Mouse (Mus musculus): ENCODE measurements around the gene Nectin2. TPM values are rescaled to one million over a fixed set of nuclear protein-coding genes. Genes with fewer than 3 reads are reported as not detected.
"Not testable (repeated sequence)": the region's sequence is repeated elsewhere in the genome, so short reads cannot be mapped to it uniquely, and the experiment has no call there.

Nectin2 gene
- polyA plus RNA-seq, 1 experiment from 2014 or later: 89.4 TPM

DNA sequence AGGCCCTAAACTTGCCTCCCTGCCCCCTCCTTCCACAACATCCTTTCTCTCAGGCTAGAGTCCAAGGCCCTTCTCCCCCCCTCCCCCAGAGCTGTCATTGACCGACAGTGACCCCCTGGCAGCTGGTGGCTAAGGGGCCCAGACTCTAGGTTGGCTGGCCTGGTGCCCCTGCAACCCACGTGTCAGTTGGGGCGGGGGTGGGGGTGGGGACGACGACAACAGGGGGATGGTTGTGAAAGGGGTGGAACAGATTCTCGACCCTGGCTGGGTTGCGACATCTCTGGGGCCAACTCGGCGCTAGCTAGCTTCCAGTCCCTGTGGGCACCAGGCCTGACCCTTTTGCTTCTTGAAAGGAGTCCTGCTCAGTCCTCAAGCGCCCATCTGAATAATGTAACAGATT is 56.9 kb downstream of the Nectin2 start:
- H3K36me3 ChIP-seq: peaks cover 17% of the 10 kb centered on the region
- H3K9me3 ChIP-seq: no peaks in the 10 kb centered on the region
- peak overlapping the region; percentile 92 for H3K27ac ChIP-seq (replicated peaks)
- WGBS: 18% methylated on average over 10 of the region's 10 CpGs
- H3K9ac ChIP-seq: 0 out of 2 replicates have a peak overlapping the region, but pooled peaks have one; percentile 42
- peak overlapping the region; percentile 22 for H3K4me2 ChIP-seq
- H3K27me3 ChIP-seq (replicated peaks): no peaks in the 10 kb centered on the region
- peak; percentile 19; the same call in 1 of the 2 replicates for ATAC-seq (ENCODE audit: extremely low read depth, insufficient number of reproducible peaks, low FRiP score, low TSS enrichment)
- peaks cover 58% of the 10 kb centered on the region for H3K4me1 ChIP-seq
- H3K4me3 ChIP-seq: no peak overlapping the region

GRCm38 (mm10) chr7:19691873-19692865 is 58.1 kb downstream of the Nectin2 start, which contains the start of gene Apoc1:
Gene Apoc1, minus strand, starts transcription at chr7:19692660.
- Histone ChIP-seq H3K4me2 (peak within 1 kb of the TSS; percentile 25), H3K36me3 (peaks cover 14% of the 10 kb centered on the region), H3K27ac (replicated peaks) (peak within 1 kb of the TSS; percentile 92), H3K27me3 (replicated peaks) (no peaks in the 10 kb centered on the region), H3K4me3 (0 out of 2 replicates have a peak within 1 kb of the TSS, but pooled peaks have one; percentile 9), H3K4me1 (peaks cover 46% of the 10 kb centered on the region), H3K9ac (peak within 1 kb of the TSS; percentile 42; the same call in 1 of the 2 replicates), H3K9me3 (no peaks in the 10 kb centered on the region)
- 47% methylated on average over 28 of the region's 28 CpGs for WGBS
- no peak for ATAC-seq (ENCODE audit: extremely low read depth, insufficient number of reproducible peaks, low FRiP score, low TSS enrichment)

DNA sequence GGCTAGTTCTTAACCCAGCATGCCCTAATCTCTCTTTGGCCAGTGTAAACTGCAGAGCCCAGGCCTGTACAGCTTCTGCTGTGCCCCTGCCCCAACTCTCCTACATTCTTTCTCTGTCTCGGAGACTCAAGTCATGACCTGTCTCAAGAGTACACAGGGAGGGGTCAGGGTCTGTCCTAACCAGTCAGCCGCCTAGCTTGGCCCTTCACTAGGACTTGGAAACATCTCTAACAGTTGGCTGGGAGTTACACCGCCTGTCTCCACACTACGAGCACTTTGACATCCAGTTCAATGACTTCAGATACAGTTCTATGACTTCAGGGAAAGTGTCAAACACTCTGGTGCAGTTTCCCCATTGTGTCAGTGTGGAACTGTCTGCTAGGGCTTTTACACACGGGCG is 58.8 kb downstream of the Nectin2 start:
- 0 out of 2 replicates have a peak overlapping the region, but pooled peaks have one; percentile 9 for H3K4me3 ChIP-seq
- H3K27me3 ChIP-seq (replicated peaks): no peaks in the 10 kb centered on the region
- H3K36me3 ChIP-seq: peaks cover 6% of the 10 kb centered on the region
- ATAC-seq (ENCODE audit: extremely low read depth, insufficient number of reproducible peaks, low FRiP score, low TSS enrichment): no peak
- no peak overlapping the region for H3K9ac ChIP-seq
- H3K27ac ChIP-seq (replicated peaks): 0 out of 2 replicates have a peak overlapping the region, but pooled peaks have one; percentile 12
- 69% methylated on average over 6 of the region's 6 CpGs for WGBS
- no peaks in the 10 kb centered on the region for H3K9me3 ChIP-seq
- peak overlapping the region; percentile 25 for H3K4me2 ChIP-seq
- peaks cover 46% of the 10 kb centered on the region for H3K4me1 ChIP-seq

GRCm38 (mm10) chr7:19690845-19691244 is 59.4 kb downstream of the Nectin2 start:
- Histone ChIP-seq H3K4me3 (no peak overlapping the region), H3K9ac (no peak overlapping the region), H3K27me3 (replicated peaks) (no peaks in the 10 kb centered on the region), H3K27ac (replicated peaks) (no peak overlapping the region), H3K4me2 (no peak overlapping the region), H3K36me3 (peaks cover 2% of the 10 kb centered on the region; the same call in 1 of the 2 replicates), H3K9me3 (no peaks in the 10 kb centered on the region), H3K4me1 (peaks cover 44% of the 10 kb centered on the region)
- WGBS: 74% methylated on average over 4 of the region's 4 CpGs
- no peak for ATAC-seq (ENCODE audit: extremely low read depth, insufficient number of reproducible peaks, low FRiP score, low TSS enrichment)

DNA sequence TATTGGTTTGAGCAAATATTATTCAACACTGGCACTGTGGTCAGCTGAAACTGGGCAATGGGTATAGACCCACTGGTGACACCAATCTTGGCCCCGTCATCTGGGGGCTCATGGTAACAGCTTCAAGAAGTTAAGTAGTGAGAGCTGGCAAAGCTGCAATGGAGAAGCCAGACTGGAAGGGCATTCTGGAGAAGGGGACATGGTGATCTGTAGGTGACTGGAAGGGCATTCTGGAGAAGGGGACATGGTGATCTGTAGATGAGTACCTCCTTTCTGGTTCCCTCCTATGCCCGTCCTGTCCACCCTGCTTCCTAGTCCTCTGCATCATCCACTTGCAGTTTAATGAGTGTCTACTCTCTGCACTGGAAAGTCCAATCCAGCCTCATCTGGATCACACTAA is 61.7 kb downstream of the Nectin2 start:
- WGBS: 87% methylated on average over 2 of the region's 2 CpGs
- Histone ChIP-seq H3K4me1 (peaks cover 22% of the 10 kb centered on the region), H3K9me3 (no peaks in the 10 kb centered on the region), H3K27me3 (replicated peaks) (no peaks in the 10 kb centered on the region), H3K9ac (no peak overlapping the region), H3K4me2 (no peak overlapping the region), H3K4me3 (no peak overlapping the region), H3K27ac (replicated peaks) (no peak overlapping the region), H3K36me3 (no peaks in the 10 kb centered on the region)
- no peak for ATAC-seq (ENCODE audit: extremely low read depth, insufficient number of reproducible peaks, low FRiP score, low TSS enrichment)

DNA sequence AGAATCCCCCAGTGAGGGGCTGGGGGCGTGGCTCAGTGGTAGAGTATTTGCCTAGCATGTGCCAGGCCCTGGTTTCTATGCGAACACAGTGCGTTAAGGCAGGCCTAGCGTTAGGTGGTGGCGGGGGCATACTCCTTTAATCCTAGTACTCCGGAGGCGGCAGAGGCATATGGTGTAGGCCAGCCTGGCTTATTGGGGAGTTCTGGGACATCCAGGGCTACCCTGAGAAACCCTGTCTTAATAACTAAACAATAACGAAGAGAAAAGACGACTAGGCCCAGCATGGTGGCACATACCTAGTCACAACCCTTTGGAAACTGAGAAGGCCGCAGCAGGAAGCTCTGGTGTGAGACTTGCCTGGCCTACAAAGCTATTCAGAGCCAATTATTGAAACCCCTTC is 62.2 kb downstream of the Nectin2 start:
- Histone ChIP-seq H3K36me3 (no peaks in the 10 kb centered on the region), H3K4me2 (no peak overlapping the region), H3K9ac (no peak overlapping the region), H3K27me3 (replicated peaks) (no peaks in the 10 kb centered on the region), H3K4me3 (no peak overlapping the region), H3K27ac (replicated peaks) (no peak overlapping the region), H3K4me1 (peaks cover 17% of the 10 kb centered on the region), H3K9me3 (no peaks in the 10 kb centered on the region)
- WGBS: 90% methylated on average over 10 of the region's 10 CpGs
- no peak for ATAC-seq (ENCODE audit: extremely low read depth, insufficient number of reproducible peaks, low FRiP score, low TSS enrichment)

DNA sequence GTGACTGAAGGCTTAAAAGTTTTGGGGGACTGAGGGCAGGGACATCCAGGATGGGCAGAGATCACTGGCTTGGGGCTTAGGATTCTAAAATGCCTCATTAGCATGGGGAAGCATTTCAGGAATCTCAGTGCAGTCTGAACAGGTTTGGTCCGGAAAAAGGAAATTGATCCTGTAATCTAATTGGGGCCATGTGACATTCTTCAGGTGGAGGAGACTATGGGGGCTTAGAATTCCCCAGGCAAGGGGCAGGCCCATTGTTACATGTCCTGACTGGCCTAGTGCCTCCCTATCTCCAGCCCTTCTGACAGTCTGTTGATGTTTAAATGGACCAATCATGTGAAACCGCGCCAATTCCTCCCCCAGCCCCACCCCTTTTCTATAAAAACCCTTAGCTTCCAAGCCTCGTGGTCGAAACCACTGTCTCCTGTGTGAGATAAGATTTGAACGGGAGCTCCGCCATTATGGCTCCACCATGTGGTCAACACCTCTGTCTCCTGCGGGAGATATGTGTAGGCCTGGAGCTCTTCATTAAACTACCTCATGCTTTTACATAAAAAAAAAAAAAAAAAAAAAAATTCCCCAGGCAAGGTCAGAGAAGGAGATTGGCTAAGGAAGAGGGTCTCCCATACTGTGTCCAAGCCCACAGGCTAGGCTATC is 63.2 kb downstream of the Nectin2 start:
- H3K27ac ChIP-seq (replicated peaks); H3K4me2 ChIP-seq; H3K4me1 ChIP-seq; H3K4me3 ChIP-seq; H3K9ac ChIP-seq; H3K9me3 ChIP-seq; H3K27me3 ChIP-seq (replicated peaks); ATAC-seq (ENCODE audit: extremely low read depth, insufficient number of reproducible peaks, low FRiP score, low TSS enrichment); H3K36me3 ChIP-seq: not testable (repeated sequence)
- WGBS: 47% methylated on average over 8 of the region's 8 CpGs

DNA sequence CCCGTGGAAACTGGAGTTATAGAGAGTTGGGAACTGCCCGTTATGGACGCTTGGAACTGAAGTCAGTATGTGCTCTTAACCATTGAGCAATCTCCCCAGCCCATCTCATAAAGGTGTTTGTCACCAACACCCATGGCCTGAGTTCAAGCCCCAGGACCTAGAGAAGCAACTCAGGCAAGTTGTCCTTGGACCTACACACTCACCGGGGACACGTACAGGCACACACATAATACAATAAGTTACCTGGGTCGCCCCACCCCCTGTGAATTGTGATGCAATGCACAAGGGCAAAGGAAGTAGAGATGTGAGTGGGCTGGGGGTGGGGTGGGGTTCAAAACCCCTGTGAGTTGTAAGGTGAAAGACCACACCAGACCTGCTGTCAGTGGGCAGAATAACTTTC is 63.8 kb downstream of the Nectin2 start:
- WGBS: 81% methylated on average over 6 of the region's 6 CpGs
- no peak overlapping the region for H3K4me2 ChIP-seq
- peaks cover 3% of the 10 kb centered on the region for H3K4me1 ChIP-seq
- no peak overlapping the region for H3K27ac ChIP-seq (replicated peaks)
- H3K36me3 ChIP-seq: no peaks in the 10 kb centered on the region
- H3K4me3 ChIP-seq: no peak overlapping the region
- no peak overlapping the region for H3K9ac ChIP-seq
- no peaks in the 10 kb centered on the region for H3K27me3 ChIP-seq (replicated peaks)
- ATAC-seq (ENCODE audit: extremely low read depth, insufficient number of reproducible peaks, low FRiP score, low TSS enrichment): 0 out of 2 replicates have a peak, but pooled peaks have one; percentile 14
- no peaks in the 10 kb centered on the region for H3K9me3 ChIP-seq

GRCm38 (mm10) chr7:19685374-19685773 is 64.9 kb downstream of the Nectin2 start:
- Histone ChIP-seq H3K4me1 (peaks cover 7% of the 10 kb centered on the region; the same call in 1 of the 2 replicates), H3K4me2 (no peak overlapping the region), H3K27ac (replicated peaks) (no peak overlapping the region), H3K9me3 (no peaks in the 10 kb centered on the region), H3K9ac (no peak overlapping the region), H3K27me3 (replicated peaks) (no peaks in the 10 kb centered on the region), H3K36me3 (no peaks in the 10 kb centered on the region), H3K4me3 (no peak overlapping the region)
- ATAC-seq (ENCODE audit: extremely low read depth, insufficient number of reproducible peaks, low FRiP score, low TSS enrichment): no peak
- WGBS: 58% methylated on average over 4 of the region's 4 CpGs

GRCm38 (mm10) chr7:19683771-19684201 is 66.5 kb downstream of the Nectin2 start:
- no peak for ATAC-seq (ENCODE audit: extremely low read depth, insufficient number of reproducible peaks, low FRiP score, low TSS enrichment)
- no peak overlapping the region for H3K4me3 ChIP-seq
- 76% methylated on average over 6 of the region's 6 CpGs for WGBS

DNA sequence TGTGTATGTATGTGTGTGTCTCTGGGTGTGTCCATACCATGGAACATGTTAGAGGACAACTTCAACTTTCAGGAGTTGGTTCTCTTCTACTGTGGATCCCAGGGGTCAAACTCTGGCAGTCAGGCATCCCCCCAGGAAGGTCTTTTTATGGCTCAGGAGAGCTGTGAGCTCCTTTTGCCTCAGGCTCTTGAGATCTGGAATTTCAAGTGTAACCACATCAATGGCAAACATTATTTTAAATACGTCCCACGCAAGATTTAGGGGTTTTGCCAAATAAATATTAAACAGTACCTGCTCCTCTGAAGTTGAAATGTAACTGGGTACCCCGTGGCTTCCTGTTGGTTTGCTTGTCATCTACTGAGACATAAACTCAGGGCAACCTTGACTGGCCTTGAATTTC is 67.3 kb downstream of the Nectin2 start:
- Histone ChIP-seq H3K36me3 (no peaks in the 10 kb centered on the region), H3K9me3 (no peaks in the 10 kb centered on the region), H3K4me3 (no peak overlapping the region), H3K4me1 (peaks cover 7% of the 10 kb centered on the region; the same call in 1 of the 2 replicates), H3K9ac (0 out of 2 replicates have a peak overlapping the region, but pooled peaks have one; percentile 5), H3K4me2 (no peak overlapping the region), H3K27me3 (replicated peaks) (no peaks in the 10 kb centered on the region), H3K27ac (replicated peaks) (no peak overlapping the region)
- WGBS: 67% methylated on average over 3 of the region's 3 CpGs
- no peak for ATAC-seq (ENCODE audit: extremely low read depth, insufficient number of reproducible peaks, low FRiP score, low TSS enrichment)

More at GRCm38 (mm10) chr7:19683771-19684201, 66.5 kb downstream of the Nectin2 start:
- Histone ChIP-seq H3K4me1 (peaks cover 7% of the 10 kb centered on the region; the same call in 1 of the 2 replicates), H3K27ac (replicated peaks) (no peak overlapping the region), H3K27me3 (replicated peaks) (no peaks in the 10 kb centered on the region), H3K9me3 (no peaks in the 10 kb centered on the region), H3K36me3 (no peaks in the 10 kb centered on the region), H3K4me2 (no peak overlapping the region), H3K9ac (no peak overlapping the region)
